Mouse (Mus musculus) T-helper 2 cell (primary cell): ENCODE measurements at regions not wholly inside any gene's neighbourhood (a gene's known extent, or its start where the extent isn't known, plus 50 kb on each side); places are given as distances from the start of the nearest gene placed in this dataset.

Experiments
- in situ Hi-C: fragments of 300-600 bp; cut with MboI, MseI; formaldehyde crosslinking; loops from one replicate; pipeline ENCODE4 v1.15.1; 2025; ENCODE audit warnings: high pct_unique_total_duplicates

DNA sequence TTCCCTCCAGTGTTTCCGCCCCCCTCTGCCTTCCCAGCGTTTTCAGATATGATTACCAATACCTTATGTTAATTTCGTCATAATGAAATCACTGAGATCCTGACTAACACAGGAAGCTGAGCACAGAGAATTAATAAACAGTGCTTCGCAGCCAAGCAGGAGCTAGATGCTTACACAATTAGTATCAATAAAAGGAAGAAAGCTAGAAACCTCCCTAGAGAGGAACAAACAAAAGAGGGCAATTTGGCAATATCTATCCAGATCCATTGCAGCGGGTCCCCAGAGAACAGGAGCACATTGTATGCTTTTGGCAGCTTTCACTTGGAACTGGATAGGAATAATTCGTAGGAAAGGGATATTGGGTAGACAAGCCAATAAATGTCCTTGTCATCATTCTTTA is 159.1 kb upstream of the Kbtbd8 start:
- in situ Hi-C loops: no loop called here

DNA sequence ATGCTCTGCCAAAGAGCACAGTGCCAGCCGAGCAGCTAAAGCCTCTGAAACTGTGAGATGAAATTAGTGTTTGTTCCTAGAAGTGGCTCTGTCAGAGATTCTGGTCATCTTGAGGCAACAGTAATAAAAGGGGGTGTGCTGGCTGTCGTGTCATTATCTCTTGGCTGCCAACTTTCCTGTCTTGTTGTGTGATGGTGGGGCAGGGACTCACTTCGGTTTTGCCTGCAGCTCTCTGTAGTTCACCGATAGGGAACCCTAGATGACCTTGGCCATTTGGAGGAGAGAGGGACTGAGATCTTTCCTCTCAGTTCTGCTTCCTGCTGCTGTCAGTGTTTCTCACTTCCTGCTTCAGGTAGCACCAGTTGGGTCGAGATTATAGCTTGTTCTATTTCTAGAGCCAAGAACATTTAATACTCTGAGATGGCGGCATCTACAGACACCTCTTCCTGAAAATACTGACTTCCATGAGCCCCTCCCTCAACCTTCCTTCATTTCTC is 159.8 kb upstream of the Kbtbd8 start:
- in situ Hi-C loops: no loop called here

DNA sequence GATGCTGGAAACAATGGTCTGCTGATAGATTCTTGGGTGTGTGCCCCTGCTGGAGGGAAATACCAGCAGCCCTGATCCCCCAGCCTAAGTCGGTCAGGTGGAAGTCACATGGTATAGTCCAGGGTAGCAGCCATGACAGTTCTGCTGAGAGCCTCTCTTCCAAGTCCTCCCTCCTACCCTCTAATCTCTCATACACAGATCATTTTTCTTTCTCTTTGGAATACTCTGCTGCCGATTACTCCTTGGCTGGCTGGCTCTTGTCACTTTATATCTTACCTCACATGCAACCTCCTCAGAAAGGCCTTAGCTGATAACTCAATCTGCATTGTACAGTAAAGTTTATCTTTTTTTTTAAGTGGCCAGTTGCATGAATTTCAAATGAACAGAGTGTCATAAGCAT is 162.5 kb upstream of the Kbtbd8 start:
- in situ Hi-C loops: no loop called here

DNA sequence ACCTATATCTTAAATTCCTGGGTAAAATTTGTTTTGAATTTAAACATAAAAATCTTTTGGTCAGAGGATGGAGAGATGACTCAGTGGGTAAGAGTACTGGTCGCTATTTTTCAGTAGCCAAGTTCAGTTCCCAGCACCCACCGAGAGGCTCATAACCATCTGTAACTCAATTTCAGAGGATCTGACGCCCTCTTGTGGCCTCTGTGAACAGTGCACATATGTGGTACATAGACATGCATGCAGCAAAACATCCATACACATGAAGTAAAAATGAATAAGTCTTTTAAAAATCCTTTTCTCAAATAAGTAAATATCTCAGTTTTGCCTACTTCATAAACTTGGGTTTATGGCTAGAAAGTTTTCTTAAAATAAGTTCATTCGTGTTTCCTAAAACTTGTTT is 163.4 kb upstream of the Kbtbd8 start:
- in situ Hi-C loops: no loop called here

DNA sequence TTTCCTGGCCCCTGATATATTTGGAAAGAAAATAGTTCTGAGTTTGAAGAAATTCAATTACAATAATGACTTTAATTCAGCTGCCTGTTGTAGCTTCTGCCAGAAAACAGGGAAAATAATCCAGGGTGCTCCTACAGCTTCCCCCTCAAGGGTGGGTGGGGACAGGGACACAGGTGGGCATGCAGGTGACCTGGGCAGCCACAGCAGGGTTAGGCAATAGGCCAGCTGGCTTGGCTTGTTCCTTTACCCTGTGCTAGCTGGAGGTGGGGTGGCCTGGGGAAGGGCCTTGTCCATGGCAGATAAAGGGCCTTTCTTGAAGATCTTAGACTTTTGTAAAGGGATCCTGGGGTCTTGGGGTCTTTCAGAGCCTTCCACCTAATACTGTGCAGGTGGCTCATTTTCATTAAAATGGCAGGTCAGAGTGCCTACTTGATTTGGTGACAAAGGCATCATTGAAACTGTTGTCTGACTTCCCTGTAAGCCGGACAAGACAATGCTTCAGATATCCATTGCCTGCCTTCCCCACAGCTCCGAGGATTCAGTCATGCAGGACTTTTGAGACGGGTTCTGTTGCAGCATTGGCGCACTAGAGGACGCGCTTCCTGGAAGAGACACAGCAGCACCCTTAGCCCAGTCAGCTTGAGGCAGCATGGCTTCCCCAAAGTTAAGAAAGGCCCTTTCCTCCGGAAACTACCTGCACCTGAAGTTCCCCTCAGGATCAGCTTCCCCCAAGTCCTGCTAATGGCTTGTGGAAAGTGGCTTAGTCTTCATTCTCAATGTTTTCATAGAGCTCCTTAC is 164.9 kb upstream of the Kbtbd8 start:
- in situ Hi-C loops: no loop called here

DNA sequence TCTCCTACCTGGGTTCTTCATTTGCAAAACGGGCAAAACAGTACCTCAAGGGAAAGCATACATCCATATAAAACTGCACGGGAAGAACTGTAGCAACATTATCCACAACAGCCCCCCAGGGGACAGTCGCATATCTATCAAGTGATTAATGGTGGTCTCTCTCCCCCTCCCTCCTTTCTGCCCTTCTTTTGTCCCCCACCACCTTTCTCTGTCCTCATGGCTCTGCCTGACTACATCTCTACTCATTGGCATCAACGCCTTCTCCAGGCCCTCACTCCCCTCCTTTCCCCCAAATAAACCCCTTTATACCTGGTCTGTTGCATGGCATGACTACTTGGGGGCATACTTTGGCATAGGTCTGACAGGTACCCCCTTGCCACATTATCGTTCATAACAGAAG is 166.1 kb upstream of the Kbtbd8 start:
- in situ Hi-C loops: no loop called here

DNA sequence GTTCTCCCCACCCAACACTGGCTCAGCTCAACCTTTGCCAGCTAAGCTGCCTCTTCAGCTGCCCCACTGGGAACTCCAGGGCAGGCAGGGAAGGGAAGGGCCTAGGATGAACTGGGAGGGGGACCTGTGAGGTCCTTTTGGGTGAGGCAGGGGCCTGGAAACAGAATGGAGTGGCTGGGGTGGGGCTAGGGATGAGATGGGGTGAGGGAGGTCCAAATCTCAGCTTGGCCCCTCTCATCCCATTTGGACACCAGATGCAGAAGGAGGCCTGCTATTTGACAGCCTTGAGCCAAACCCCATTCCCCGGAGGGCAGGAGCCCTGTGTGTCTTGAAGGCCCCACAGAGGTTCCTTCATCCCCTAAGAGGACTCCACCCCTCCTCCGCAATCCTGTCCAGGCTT is 166.7 kb upstream of the Kbtbd8 start:
- in situ Hi-C loops: no loop called here

DNA sequence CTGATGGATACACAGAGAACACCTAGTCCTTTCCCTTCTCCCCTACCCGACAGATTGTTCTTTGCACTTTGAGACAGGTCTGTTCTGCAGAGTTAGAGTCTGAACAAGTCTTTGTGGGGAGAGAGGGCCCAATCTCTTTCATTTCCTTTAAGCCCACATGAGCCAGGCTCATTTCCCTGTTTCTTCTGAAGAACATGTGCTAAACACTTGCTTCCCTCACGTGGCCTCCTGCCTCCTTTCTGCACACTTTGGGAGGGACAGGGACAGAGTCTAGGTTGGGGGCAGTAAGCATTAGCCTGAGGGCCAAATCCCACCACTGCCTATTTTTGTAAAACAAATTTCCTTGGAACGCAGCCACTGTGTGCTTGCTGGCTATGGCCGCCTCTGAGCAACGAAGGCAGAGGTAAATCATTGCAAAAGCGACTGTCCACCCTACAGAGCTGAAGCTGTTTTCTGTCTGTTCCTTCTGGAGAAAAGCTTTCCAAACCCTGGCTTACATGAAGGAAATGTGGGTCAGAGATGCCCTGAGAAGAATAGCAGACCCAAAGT is 170.6 kb upstream of the Kbtbd8 start:
- in situ Hi-C loops: no loop called here

DNA sequence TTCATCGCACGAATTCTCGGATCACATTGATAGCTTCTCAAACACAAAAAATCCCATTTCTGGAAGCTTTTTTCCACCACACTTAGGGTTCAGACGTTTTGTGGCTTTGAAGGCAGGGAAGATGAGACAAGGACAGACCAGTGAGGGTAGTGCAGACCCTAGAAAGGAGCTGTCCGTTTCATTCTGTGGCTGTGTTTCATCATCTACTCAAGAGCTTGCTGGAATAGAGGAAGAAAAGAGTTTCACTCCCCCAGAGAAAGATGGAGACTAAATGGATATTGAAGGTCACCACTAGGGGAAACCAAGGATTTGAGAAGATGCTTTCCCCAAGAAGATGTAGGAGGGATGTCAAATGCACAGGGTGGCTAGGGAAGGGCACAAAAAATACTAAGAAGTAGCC is 171.3 kb upstream of the Kbtbd8 start:
- in situ Hi-C loops: no loop called here

DNA sequence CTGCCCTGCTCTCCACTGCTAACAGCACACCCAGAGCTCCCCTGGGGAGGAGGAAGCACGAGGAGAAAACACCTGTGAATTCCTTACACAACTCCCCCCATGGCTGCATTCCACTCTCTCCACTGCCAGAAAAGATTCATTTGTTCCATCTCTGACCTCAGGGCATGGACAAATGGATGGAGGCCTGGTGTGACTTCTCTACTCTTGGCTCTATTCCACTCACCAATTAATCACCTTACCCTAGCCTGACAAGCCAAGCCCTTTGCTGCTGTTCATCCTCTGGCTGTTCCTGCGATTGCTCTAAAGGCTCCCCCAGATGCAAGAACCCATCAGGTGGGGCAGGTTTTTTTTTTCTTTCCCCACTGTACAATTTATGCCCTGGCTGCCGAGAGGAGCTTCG is 172.8 kb upstream of the Kbtbd8 start:
- in situ Hi-C loops: no loop called here

DNA sequence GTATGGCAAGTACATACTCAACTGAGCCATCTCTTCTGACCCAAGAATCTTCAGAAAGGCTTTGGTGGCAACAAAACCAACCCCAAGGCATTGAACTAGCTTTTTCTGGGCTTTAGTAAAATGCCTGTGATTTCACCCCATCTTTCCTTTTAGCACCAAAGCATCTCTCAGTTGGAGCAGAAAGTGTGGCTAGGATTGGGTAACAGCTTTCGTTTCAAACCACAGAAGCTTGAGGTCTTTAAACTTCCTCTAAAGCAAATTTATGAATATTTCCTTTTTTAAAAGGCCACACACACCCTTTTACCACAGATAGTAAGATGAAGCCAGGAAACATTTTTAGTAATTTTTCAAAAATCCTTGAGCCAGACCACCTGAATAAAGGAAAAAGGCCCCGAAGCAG is 178.1 kb upstream of the Kbtbd8 start:
- in situ Hi-C loops: no loop called here

DNA sequence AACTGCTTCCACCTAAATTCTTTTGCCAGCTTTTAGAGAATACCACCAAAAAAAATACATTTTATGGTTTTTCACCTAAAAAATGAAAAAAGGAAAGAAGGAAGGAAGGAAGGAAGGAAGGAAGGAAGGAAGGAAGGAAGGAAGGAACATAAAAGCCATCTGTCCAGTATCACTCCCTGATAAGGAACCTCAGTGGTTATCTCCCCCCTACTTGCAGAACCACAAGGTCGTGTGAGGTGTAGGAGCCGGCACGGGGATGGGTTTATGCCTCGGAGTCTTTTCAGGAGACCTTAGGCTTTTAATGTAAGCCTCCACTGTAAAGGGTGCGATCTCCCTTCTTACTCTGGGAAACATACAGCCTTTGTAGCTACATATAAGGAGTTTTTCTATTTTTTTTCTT is 180.8 kb upstream of the Kbtbd8 start:
- in situ Hi-C loops: no loop called here

DNA sequence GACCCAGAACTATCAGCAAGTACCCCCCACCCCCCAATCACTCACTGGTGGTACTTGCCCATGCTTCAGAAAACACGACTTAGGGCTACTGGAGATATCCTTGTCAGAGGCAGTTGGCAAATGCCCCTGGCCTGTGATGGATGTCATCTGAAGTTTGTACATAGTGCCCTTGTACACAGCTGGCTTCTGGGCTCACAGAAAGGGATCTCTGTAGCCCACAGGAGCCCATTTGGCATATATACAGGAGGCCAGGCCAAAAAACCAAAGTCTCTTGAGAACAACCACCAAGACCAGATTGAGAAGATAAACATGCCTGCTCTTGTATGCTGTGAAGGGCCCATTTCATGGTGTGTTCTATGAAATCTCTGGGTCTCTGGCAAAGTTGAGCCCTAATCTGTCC is 181.3 kb upstream of the Kbtbd8 start:
- in situ Hi-C loops: no loop called here

DNA sequence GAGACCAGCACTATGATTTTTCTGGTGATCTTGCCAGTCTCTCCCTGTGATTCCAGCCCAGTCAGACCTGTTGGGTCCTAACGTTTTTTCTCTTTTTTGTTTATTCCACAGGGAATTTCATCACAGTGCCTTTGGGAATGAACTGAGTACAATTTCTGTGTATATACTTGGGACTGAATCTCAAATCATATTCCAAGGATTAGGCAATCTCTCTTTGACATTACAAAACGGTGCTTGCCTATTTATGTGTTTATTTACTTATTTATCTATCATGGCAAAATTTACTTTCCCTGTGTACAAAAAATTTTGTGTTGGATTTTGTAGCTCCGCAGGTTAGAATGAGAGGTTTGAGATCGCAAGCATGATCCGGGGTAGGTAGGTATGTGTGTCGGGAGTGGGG is 189.2 kb upstream of the Kbtbd8 start:
- in situ Hi-C loops: no loop called here

DNA sequence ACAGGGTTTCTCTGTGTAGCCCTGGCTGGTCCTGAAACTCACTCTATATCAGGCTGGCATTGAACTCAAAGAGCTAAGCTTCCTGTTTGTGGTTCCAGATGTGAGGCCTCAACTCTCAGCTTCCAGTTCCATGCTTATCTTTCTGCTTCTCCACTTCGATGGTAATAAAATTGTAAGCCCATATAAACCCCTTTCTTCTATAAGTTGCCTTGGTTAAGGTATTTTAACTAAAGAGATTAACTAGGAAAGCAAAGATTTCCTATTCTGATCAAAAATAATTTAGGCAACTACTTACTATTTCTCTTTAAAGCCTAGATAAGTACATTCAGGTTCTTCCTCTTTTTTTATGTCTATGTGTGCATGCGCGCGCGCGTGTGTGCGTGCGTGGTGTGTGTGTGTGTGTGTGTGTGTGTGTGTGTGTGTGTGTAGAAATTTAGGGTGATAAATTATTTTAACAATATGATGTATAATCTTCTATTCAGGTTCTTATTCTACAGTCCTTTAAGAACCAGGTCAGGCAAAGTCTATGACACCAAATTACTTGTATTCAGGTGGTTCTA is 190.3 kb upstream of the Kbtbd8 start:
- in situ Hi-C loops: no loop called here

DNA sequence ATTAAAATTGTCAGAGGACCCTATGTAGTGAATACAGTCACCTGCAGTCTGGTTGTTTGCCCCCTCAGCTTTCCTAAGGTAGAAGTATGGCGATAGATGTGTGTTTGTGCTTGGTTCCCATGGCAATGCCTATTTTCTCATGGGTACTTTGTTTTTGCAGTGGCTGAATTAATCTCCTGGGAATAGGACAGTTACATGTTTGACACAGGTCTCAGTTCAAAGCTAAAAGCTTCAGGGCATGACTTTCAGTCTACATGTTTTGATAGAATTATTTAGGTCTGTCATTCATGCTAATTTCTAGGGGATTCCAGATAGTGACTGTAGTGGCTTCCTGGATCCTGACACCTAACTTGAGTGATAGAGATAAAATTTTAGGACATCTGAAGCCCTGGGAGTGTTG is 191.6 kb upstream of the Kbtbd8 start:
- in situ Hi-C loops: no loop called here

DNA sequence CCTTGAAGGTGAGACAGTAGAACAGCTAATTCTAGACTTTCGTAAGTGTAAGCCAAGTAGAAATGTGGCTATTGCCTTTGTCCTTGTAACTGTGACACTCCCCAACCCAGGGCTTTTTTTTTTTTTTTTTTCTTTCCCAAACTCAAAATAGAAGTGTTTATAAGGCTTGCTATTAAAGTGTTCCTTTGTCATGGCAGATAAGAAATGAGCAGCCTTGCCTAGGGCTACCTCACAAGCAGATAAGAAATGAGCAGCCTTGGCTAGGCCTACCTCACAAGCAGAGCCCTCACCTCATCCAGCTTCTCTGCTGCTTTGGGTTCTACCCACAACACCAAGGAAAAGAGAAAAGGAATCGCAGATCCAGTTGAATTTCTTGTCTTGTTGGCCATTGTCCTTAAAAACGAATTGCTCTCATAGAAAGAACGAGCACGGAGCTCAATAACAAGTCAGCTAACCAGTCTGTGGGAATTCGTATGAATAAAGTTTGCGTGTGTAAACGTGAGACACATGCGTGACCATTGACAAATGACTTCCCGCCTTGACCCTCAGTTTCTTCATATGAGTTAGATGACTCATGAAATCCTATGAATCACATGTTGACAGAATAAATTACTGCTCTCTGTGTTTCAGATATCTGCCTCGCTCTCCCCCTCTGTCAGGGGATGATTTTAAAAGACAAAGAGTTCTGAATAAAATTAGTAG is 192.6 kb upstream of the Kbtbd8 start:
- in situ Hi-C loops: no loop called here

DNA sequence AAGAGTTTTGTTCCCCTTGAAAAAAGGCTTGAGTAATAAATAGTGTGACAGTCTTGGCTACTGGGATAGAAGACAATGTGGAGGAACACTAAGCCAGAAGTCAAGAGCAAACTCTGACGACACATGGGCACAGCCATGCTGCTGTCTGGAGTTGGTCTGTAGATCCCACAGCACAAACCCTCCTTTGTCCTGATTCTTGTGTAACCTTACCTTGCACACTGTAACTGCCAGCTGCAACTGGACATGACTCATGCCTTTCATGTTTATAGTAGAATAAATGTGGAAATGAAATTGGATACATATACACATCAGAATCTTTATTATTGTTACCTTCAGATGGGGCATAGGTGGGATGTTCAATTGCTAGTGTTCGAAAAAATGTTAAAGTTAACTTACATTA is 195.3 kb upstream of the Kbtbd8 start:
- in situ Hi-C loops: no loop called here

DNA sequence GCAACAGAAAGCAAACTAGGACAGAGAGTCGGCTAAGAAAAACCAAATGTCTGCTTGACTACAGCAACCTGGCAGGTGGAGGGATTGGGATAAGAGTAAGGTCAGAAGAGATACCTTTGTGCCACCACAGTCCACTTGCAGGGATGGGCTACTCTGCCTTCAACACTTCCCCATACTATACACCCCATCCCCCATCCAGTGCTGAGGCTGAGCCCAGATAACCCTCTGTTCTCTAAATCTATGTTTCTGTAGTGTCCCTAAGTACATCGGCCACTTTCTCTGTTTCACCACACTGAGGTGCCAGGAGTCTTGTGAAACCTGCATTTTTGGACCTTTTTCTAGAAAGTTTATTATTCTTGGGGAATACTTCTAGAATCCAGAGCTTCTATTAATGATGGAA is 196.3 kb upstream of the Kbtbd8 start:
- in situ Hi-C loops: no loop called here

DNA sequence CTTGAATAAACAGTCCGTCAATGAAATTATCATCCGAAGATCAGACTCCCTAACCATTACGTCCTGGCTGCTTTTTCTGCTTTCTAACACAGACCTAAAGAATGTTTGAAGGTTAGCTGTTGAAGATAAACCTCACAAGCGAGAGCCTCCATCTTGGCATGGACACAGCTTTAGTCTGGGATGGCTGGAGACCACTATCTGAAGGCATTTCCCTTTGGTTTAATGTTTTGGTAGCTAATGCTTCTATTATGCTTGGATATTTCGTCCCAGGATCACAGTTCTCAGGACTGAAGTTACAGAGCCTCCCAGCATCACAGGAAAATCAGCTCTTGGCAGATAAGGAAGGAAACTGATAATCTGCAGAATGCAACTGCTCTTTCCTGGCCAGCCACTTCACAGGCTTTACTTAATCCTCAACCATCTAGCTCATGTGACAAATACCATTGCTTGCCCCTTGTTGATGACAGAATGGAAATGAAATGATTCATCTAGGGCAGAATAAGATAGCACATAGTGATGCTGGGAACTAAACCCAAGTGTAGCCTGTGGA is 197.8 kb upstream of the Kbtbd8 start:
- in situ Hi-C loops: no loop called here

DNA sequence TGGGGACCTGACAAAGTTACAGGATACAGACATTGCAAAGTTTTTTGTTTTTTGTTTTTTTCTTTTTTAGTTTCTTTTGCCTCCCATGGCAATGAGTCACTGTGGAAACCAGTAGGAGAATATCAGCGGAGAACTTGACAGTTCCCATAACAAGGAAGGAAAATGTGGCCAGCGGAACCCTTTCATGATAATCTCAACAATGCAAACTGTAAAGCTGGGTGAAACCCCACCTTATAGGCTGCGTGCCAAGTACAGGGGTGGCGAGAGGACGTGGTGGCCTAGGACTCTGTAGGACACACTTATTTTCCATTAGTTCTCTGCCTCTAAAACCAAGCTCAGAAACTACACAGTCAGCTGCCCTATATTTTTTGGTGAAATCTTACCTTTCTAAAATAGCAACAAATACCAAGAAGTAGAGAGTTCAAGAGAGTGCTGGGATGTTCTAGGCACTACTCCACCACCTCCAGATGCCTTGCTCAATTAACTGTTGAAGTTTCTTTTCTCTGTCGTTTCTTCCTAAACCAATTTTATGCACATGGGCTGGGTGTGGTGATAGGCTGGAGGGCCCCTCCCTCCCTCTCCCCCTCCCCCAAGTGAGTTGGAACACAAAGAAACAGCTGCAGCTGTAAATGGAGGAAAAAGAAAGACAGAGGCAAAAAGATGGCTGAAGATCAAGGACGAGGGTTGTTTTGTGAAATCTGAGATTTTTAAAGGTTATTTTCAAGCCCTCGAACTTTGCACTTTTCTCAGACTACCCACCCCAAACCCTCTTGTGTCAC is 201.0 kb upstream of the Kbtbd8 start:
- in situ Hi-C loops: no loop called here

DNA sequence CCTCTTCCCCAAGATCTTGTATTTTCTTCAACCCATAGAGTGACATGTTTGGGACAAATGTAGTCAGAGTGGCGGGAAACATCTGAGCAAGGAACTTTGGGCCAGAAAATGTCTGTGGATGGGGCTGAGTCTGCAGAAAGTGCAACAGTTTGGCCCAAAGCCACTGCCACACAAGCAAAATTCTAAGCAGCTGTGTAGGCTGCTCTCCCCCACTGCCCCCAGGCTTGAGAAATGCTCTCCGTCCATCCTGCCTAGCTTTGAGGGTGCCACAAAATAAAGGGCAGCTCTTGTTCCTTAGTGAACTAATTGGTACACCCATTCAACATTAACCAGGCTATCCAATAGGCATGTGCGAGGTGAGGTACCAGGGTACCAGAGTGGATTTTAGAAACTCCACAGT is 205.2 kb upstream of the Kbtbd8 start:
- in situ Hi-C loops: no loop called here
